Comparison of ENCODE assay signal across 19 mouse cellular contexts in the genomic region with DNA sequence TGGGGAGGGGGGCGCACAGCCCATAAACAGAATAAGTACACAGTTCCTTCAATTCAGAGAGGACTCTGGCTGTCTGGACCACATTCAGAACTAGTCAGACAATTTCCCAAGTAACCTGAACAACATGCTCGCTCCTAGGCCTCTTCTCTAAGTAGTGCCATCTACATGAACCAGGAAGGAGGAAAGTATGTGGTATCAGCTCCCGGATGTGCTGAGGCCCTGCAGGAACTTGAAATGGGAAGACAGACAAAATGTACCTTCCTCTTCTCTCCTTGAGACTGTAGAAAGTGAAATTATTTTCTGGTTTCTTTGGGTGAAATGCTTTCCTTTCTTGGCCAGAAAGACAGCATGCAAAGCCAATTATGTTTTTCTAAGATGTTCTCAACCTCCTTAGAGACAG. TPM values are rescaled to one million over a fixed set of nuclear protein-coding genes. Genes with fewer than 3 reads are reported as not detected.
DNase-seq lines count a peak whose midpoint lies in the region; ATAC-seq and TF ChIP-seq lines count a peak whose summit lies in the region.
"Had no signal": no experiment of that assay in that cellular context is flagged by ENCODE, and none has a peak within 500 bp of the region (broad histone marks: within the 10 kb centered on the region; RNA-seq: fewer than 3 reads in every experiment).

No protein-coding gene starts in this region.

- WGBS in liver, adult 2 months: 77% methylated on average over 3 of the region's 3 CpGs
- 38% methylated on average over 3 of the region's 3 CpGs for WGBS in bone marrow, adult 2 months
- WGBS in liver, embryonic 13.5 days (ENCODE audit: insufficient replicate concordance): 47% methylated on average over 3 of the region's 3 CpGs

- no peaks in the 10 kb centered on the region for H3K9me3 ChIP-seq in liver, embryonic 13.5 days (replicated peaks)
- H3K9me3 ChIP-seq: embryonic facial prominence, embryonic 12.5 days; heart, embryonic 15.5 days; hindbrain, embryonic 12.5 days; limb, embryonic 13.5 days had no signal

- H3K27me3 ChIP-seq in liver, adult 2 months (ENCODE audit: control insufficient read depth, insufficient read depth, low read length): no peaks in the 10 kb centered on the region
- no peaks in the 10 kb centered on the region for H3K27me3 ChIP-seq in liver, embryonic 13.5 days
- H3K27me3 ChIP-seq: embryonic facial prominence, embryonic 12.5 days; heart, embryonic 15.5 days; hindbrain, embryonic 12.5 days; limb, embryonic 13.5 days had no signal

- TF ChIP-seq CTCF in liver, adult 2 months (IDR thresholded peaks at IDR 0.05; ENCODE audit: low read depth, low read length): no peak
- no peak for TF ChIP-seq CTCF in bone marrow, adult 2 months (IDR thresholded peaks at IDR 0.05; ENCODE audit: control insufficient read depth, insufficient read depth, low read length)

- H3K36me3 ChIP-seq in liver, adult 2 months (ENCODE audit: control insufficient read depth, insufficient read depth, low read length): peaks cover 67% of the 10 kb centered on the region
- peaks cover 97% of the 10 kb centered on the region for H3K36me3 ChIP-seq in liver, embryonic 13.5 days

- H3K27ac ChIP-seq in liver, adult 2 months (replicated peaks; ENCODE audit: insufficient read depth, low read depth, low read length): 0 out of 2 replicates have a peak overlapping the region, but pooled peaks have one; percentile 13
- H3K27ac ChIP-seq in bone marrow, adult 2 months (ENCODE audit: control insufficient read depth, insufficient read depth, low read depth, low read length, poor library complexity): peak overlapping the region; percentile 4; the same call in 1 of the 2 replicates
- peak overlapping the region; percentile 19 for H3K27ac ChIP-seq in liver, embryonic 13.5 days
- H3K27ac ChIP-seq: embryonic facial prominence, embryonic 12.5 days; heart, embryonic 15.5 days; hindbrain, embryonic 12.5 days; layer of hippocampus, adult 2 months; limb, embryonic 13.5 days had no signal

- no peak overlapping the region for H3K9ac ChIP-seq in liver, adult 2 months (ENCODE audit: low read depth, low read length)
- H3K9ac ChIP-seq in liver, embryonic 13.5 days: no peak overlapping the region
- H3K9ac ChIP-seq: embryonic facial prominence, embryonic 12.5 days; forebrain, postnatal 0 days; heart, embryonic 15.5 days; hindbrain, embryonic 12.5 days; limb, embryonic 13.5 days had no signal

- H3K4me2 ChIP-seq in liver, embryonic 13.5 days: no peak overlapping the region
- H3K4me2 ChIP-seq: embryonic facial prominence, embryonic 12.5 days; heart, embryonic 15.5 days; hindbrain, embryonic 12.5 days; limb, embryonic 13.5 days had no signal

- no peak for ATAC-seq in liver, embryonic 13.5 days (ENCODE audit: low read depth)
- ATAC-seq in monocyte, adult 5-6 weeks (replicated peaks; ENCODE audit: insufficient number of reproducible peaks, low FRiP score, low TSS enrichment, poor library complexity, severe bottlenecking): 0 out of 2 replicates have a peak, but pooled peaks have one; percentile 44
- ATAC-seq: forebrain, postnatal 0 days had no signal

- peak; percentile 35 for DNase-seq in liver, adult 2 months (ENCODE audit: extremely low read depth, low read depth, low spot score)
- no peak for DNase-seq in liver
- no peak for DNase-seq in liver, embryonic 13.5 days
- DNase-seq in thymus, postnatal 10 days (ENCODE audit: low spot score in 2 of 2): no peak
- DNase-seq in layer of hippocampus, adult 9-10 months (ENCODE audit: low spot score): no peak
- DNase-seq in spleen, postnatal 36 days (ENCODE audit: low spot score in 2 of 2): no peak
- DNase-seq: adrenal gland, postnatal 10 days; cerebellum, adult 2 months; forebrain, postnatal 0 days; right cerebral cortex, adult 18-20 months; spleen, adult 18-20 months; thymus, postnatal 25 days had no signal

- no peaks in the 10 kb centered on the region for H3K4me1 ChIP-seq in liver, adult 2 months (ENCODE audit: control insufficient read depth, insufficient read depth, low read length)
- peaks cover 1% of the 10 kb centered on the region; the same call in 1 of the 2 replicates for H3K4me1 ChIP-seq in bone marrow, adult 2 months (ENCODE audit: control insufficient read depth, insufficient read depth, low read length)
- H3K4me1 ChIP-seq in liver, embryonic 13.5 days (replicated peaks): peaks cover 51% of the 10 kb centered on the region
- H3K4me1 ChIP-seq: embryonic facial prominence, embryonic 12.5 days had no signal

- H3K79me2 ChIP-seq in liver, adult 2 months (ENCODE audit: control insufficient read depth, insufficient read depth, low read length): peaks cover 15% of the 10 kb centered on the region; the same call in 1 of the 2 replicates

- H3K4me3 ChIP-seq in liver, adult 2 months (ENCODE audit: insufficient read depth, low read depth, low read length): no peak overlapping the region
- H3K4me3 ChIP-seq in bone marrow, adult 2 months (replicated peaks; ENCODE audit: control insufficient read depth, low read depth, low read length): no peak overlapping the region
- H3K4me3 ChIP-seq in liver, embryonic 13.5 days (replicated peaks): no peak overlapping the region
- H3K4me3 ChIP-seq: embryonic facial prominence, embryonic 12.5 days; heart, embryonic 15.5 days; hindbrain, embryonic 12.5 days; layer of hippocampus, adult 2 months; limb, embryonic 13.5 days had no signal

- TF ChIP-seq POLR2A in liver, adult 2 months (IDR thresholded peaks at IDR 0.05; ENCODE audit: extremely low read depth, insufficient read depth, low read length): no peak
- no peak for TF ChIP-seq POLR2A in bone marrow, adult 2 months (IDR thresholded peaks at IDR 0.05; ENCODE audit: borderline replicate concordance, control insufficient read depth, low read depth, low read length)

RNA-seq across cellular contexts. Expression of gene B4galt1, which starts 38.7 kb away (rescaled TPM):
- 11.0 and 13.8 TPM in 2 replicates for total RNA-seq in liver, adult 2 months (2014; rRNA removed)
- polyA plus RNA-seq in liver, adult 2 months (2012; rRNA removed): 20.7 and 28.1 TPM in 2 replicates
- polyA plus RNA-seq in bone marrow, adult 2 months (2011; ENCODE audit: insufficient read depth, insufficient read length, low replicate concordance, missing spikeins): 32.2 and 44.4 TPM in 2 replicates
- 29.9 and 33.8 TPM in 2 replicates for polyA plus RNA-seq in liver, embryonic 13.5 days (2015; fragmentation: Nextera tagmentation; extraction: Ambion mirVana)
- 27.7 to 60.9 TPM (median 40.1 TPM) in 3 replicates for total RNA-seq in monocyte, adult 5-6 weeks (2017)

RNA-seq across cellular contexts. Expression of gene Smu1, which starts 57.4 kb away (rescaled TPM):
- 53.0 and 58.3 TPM in 2 replicates for total RNA-seq in liver, adult 2 months (2014; rRNA removed)
- 16.2 TPM in 2 replicates for polyA plus RNA-seq in liver, adult 2 months (2012; rRNA removed)
- polyA plus RNA-seq in bone marrow, adult 2 months (2011; ENCODE audit: insufficient read depth, insufficient read length, low replicate concordance, missing spikeins): 24.4 and 41.9 TPM in 2 replicates
- 96.1 and 106 TPM in 2 replicates for polyA plus RNA-seq in liver, embryonic 13.5 days (2015; fragmentation: Nextera tagmentation; extraction: Ambion mirVana)
- total RNA-seq in monocyte, adult 5-6 weeks (2017): 135 to 185 TPM (median 161 TPM) in 3 replicates
